Mouse (Mus musculus) stomach, embryonic 16.5 days (tissue): Measurements from ENCODE around the gene Syndig1. TPM values are rescaled to one million over a fixed set of nuclear protein-coding genes. Genes with fewer than 3 reads are reported as not detected.

Source experiments
- ATAC-seq: fragments of 200-750 bp; cut with Nextera tagmentation; 2 replicates; pipeline ENCODE4 v1.8.0; 2017; ENCODE audit warnings: moderate number of reproducible peaks, moderate TSS enrichment; ENCODE audit not compliant: insufficient read depth, low FRiP score
- H3K27ac ChIP-seq: fragments of 300-500 bp; sonication (generic); 2 replicates; pipeline ENCODE4 v1.5.1; 2014; ENCODE audit warnings: low read length
- H3K27me3 ChIP-seq: fragments of 300-500 bp; sonication (generic); 2 replicates; pipeline ENCODE4 v1.6.1; 2014; ENCODE audit warnings: low read length, control low read depth, mixed read lengths; ENCODE audit not compliant: control insufficient read depth, insufficient read depth
- H3K36me3 ChIP-seq: fragments of 300-500 bp; sonication (generic); 2 replicates; pipeline ENCODE4 v1.6.1; 2014; ENCODE audit warnings: low read length; ENCODE audit not compliant: control insufficient read depth, insufficient read depth
- H3K4me1 ChIP-seq: fragments of 300-500 bp; sonication (generic); 2 replicates; pipeline ENCODE4 v1.6.1; 2014; ENCODE audit warnings: low read length, control low read depth, mixed read lengths; ENCODE audit not compliant: control insufficient read depth, insufficient read depth
- H3K4me2 ChIP-seq: fragments of 300-500 bp; sonication (generic); 2 replicates; pipeline ENCODE4 v1.6.1; 2014; ENCODE audit warnings: low read depth, low read length, mixed read lengths
- H3K4me3 ChIP-seq: fragments of 300-500 bp; sonication (generic); replicated peaks from 2 replicates; pipeline ENCODE4 v1.5.1; 2014; ENCODE audit warnings: mild to moderate bottlenecking, low read length
- H3K9ac ChIP-seq: fragments of 300-500 bp; sonication (generic); 2 replicates; pipeline ENCODE4 v1.6.1; 2014; ENCODE audit warnings: low read length
- H3K9me3 ChIP-seq: fragments of 300-500 bp; sonication (generic); replicated peaks from 2 replicates; pipeline ENCODE4 v1.6.1; 2016; ENCODE audit warnings: low read length, control low read depth; ENCODE audit not compliant: control insufficient read depth
- WGBS: fragments of 180-500 bp; shearing (Covaris S2); extraction: QIAGEN DNeasy Blood & Tissue Kit; methylation state at CpG from one replicate; pipeline ENCODE4 v1.1.7; 2014; 5-methylcytosine and 5-hydroxymethylcytosine counted together
- polyA plus RNA-seq: library from polyadenylated mRNA; unstranded; fragments of >200 nt; fragmentation: Nextera tagmentation; extraction: Ambion mirVana; gene quantifications from 2 replicates; pipeline ENCODE4 v1.2.1, GENCODE M21; 2015

The Syndig1 gene
- 10.7 and 12.1 TPM in 2 replicates for polyA plus RNA-seq

DNA sequence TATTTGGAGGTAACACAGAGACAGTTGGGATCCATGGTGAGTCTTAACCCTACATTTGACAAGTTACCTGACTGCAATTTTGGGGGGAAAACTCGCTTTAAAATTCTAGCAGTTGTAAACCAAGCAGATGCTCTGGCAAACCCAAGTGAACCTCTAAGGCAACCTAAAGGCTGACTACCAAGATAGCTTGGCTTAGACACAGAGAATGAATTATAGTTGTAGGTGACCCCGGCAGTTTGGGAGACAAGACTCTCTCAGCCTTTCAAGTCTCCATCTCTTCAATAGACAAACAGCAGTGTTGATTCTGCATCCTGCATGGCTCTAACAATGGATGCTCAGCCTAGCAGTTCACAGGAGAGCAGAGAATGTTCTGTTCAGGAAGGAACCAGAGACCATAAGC lies at the start of gene Syndig1:
Syndig1 (plus strand) TSS at position 301 of the 400 bp plus-strand sequence.
- H3K4me3 ChIP-seq = peak within 1 kb of the TSS; percentile 57
- H3K4me1 ChIP-seq = peaks cover 14% of the 10 kb centered on the region
- peaks cover 37% of the 10 kb centered on the region for H3K27me3 ChIP-seq
- H3K27ac ChIP-seq = no peak within 1 kb of the TSS
- H3K9me3 ChIP-seq = no peaks in the 10 kb centered on the region
- peak within 1 kb of the TSS; percentile 63 for H3K9ac ChIP-seq
- ATAC-seq = no peak
- WGBS = 63% methylated on average over 2 of the region's 2 CpGs
- H3K36me3 ChIP-seq = no peaks in the 10 kb centered on the region
- H3K4me2 ChIP-seq = peak within 1 kb of the TSS; percentile 91

DNA sequence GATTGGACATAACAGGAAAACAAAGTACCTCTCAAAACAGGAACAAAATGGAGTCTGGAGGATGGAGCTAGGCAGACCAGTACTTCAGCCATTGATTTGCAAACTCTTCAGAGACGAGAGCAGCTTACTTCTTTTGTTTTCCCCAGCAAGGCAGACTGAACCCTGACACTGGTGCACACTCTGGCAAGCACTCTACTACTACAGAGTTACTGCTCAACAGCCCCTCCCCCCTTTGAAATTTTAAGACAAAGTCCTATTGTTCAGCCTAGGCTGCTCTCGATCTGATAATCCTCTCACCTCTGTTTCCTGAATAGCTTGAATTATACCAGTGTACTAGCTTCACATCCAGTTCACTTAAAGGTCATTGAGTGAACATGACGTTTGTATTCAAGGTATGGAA lies 30.4 kb upstream of the Syndig1 start:
- Histone ChIP-seq H3K27me3 (no peaks in the 10 kb centered on the region), H3K9ac (no peak overlapping the region), H3K36me3 (no peaks in the 10 kb centered on the region), H3K9me3 (no peaks in the 10 kb centered on the region), H3K27ac (no peak overlapping the region), H3K4me3 (no peak overlapping the region), H3K4me2 (no peak overlapping the region), H3K4me1 (no peaks in the 10 kb centered on the region)
- 28% methylated on average over 3 of the region's 3 CpGs for WGBS
- peak; percentile 50; the same call in 1 of the 2 replicates for ATAC-seq

DNA sequence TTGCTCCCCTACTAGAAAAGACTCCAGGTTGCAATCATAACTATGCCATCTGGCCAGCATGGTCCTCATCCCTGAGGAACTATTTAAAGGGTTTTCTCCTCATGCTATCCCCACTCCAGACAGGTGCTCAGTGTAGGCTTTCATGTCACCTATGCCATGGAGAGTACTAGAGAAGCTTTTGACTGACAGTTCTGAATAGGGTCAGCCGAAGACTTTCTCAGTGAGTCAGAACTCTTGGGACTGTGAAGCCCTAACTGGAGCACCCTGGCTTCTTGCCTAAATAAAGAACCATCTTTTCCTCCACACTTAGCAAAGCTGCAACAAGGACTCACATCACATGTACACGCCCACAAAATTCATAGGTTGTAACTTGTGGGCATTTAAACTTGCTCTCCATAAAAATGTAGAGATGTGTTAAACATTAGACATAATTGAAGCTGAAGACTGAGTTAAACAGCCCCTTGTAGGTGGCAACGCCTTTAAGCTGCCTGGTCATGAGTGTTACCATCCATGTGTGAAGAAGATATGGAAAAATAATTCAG lies 24.3 kb upstream of the Syndig1 start:
- no peaks in the 10 kb centered on the region for H3K27me3 ChIP-seq
- H3K36me3 ChIP-seq = no peaks in the 10 kb centered on the region
- H3K27ac ChIP-seq = no peak overlapping the region
- H3K9me3 ChIP-seq = no peaks in the 10 kb centered on the region
- no peak for ATAC-seq
- no peak overlapping the region for H3K4me2 ChIP-seq
- no peak overlapping the region for H3K4me3 ChIP-seq
- H3K9ac ChIP-seq = no peak overlapping the region
- no peaks in the 10 kb centered on the region for H3K4me1 ChIP-seq
- 76% methylated on average over 3 of the region's 3 CpGs for WGBS

DNA sequence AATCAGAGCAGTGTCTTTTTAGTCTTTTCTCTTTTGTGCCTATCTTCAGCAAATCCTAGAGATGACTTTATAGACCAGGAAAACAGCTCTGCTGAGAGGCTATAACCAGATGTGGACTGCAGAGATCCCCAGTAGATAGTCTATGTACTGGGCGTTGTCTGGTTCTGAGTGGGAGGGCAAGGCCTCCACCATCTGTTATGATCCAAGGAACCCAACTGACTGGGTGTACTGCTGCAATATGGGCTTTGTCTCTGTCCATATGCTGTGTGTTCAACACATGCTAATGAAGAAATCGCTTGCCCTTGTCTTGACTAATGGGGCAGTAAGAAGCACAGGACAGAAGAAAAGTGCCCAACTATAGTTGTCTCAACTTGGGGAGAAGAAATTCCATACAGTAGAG lies 23.8 kb upstream of the Syndig1 start:
- no peak overlapping the region for H3K27ac ChIP-seq
- no peaks in the 10 kb centered on the region for H3K4me1 ChIP-seq
- no peak for ATAC-seq
- no peaks in the 10 kb centered on the region for H3K9me3 ChIP-seq
- H3K4me2 ChIP-seq = no peak overlapping the region
- WGBS = 83% methylated on average over 2 of the region's 2 CpGs
- no peaks in the 10 kb centered on the region for H3K27me3 ChIP-seq
- H3K36me3 ChIP-seq = no peaks in the 10 kb centered on the region
- H3K9ac ChIP-seq = no peak overlapping the region
- H3K4me3 ChIP-seq = no peak overlapping the region

DNA sequence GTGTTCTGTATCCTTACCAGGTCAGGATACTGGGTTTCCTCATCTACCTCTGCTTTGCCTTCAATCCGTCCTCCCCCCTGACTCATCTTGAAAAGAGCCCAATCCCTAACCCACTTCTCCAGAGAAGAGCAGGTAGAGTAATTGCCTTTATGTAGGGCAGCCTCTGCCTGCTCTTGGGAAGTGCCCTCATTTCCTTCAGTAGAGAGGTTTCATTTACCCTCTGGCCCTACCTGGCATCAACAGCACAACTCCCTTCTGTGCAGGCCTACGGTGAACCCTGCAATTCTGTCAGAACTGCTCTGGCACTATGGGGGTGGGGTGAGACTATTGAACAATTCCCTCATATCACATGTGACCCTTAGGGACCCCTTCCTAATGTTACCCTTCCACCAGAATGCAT lies 16.1 kb upstream of the Syndig1 start:
- no peaks in the 10 kb centered on the region for H3K9me3 ChIP-seq
- H3K4me3 ChIP-seq = no peak overlapping the region
- 80% methylated on average over 2 of the region's 2 CpGs for WGBS
- H3K4me2 ChIP-seq = no peak overlapping the region
- no peaks in the 10 kb centered on the region for H3K4me1 ChIP-seq
- H3K36me3 ChIP-seq = no peaks in the 10 kb centered on the region
- H3K9ac ChIP-seq = no peak overlapping the region
- H3K27ac ChIP-seq = no peak overlapping the region
- no peaks in the 10 kb centered on the region for H3K27me3 ChIP-seq
- ATAC-seq = no peak

DNA sequence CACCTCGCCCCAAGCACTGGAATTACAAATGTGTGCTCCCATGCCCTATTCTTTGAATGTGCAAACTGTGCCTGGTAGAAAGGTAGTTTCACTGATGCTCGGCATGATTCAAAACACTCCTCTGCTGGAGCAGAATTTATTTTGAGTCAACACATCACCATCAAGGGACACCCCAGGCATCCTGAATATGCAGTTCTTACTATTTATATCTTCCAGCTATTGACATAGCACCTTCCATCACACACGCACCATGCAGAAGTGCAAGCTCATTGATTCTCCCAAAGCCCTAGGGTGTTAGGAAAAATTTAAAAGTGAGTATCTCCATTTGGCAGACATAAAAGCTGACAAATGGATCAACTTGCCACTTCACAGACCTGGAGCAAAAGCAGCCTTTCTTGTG lies 10.6 kb upstream of the Syndig1 start:
- H3K27ac ChIP-seq = no peak overlapping the region
- no peak overlapping the region for H3K4me2 ChIP-seq
- H3K4me1 ChIP-seq = no peaks in the 10 kb centered on the region
- H3K4me3 ChIP-seq = no peak overlapping the region
- H3K9me3 ChIP-seq = no peaks in the 10 kb centered on the region
- no peaks in the 10 kb centered on the region for H3K36me3 ChIP-seq
- 63% methylated on average over 3 of the region's 3 CpGs for WGBS
- H3K27me3 ChIP-seq = no peaks in the 10 kb centered on the region
- no peak for ATAC-seq
- H3K9ac ChIP-seq = no peak overlapping the region

DNA sequence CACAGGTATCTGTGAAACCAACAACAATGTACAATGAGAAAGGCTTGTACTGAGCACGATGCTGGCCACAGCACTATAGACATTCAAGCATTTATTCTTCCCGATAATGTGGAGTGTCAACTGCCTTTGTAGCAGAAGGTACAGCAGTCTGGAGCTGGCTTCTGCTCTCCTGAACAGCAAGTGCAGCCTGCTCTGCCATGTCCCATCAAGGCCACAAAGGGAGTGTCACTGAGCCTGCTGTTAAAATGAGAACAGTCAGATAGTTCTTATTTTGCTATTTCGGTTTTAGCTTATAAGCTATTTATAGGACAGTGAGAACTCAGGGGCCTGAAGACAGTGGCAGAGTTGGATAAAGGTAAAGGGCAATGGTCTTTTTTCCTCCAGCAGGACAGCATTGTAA lies 9.3 kb upstream of the Syndig1 start:
- H3K4me1 ChIP-seq = no peaks in the 10 kb centered on the region
- H3K4me3 ChIP-seq = no peak overlapping the region
- no peaks in the 10 kb centered on the region for H3K9me3 ChIP-seq
- H3K27me3 ChIP-seq = no peaks in the 10 kb centered on the region
- ATAC-seq = no peak
- no peaks in the 10 kb centered on the region for H3K36me3 ChIP-seq
- H3K4me2 ChIP-seq = no peak overlapping the region
- H3K9ac ChIP-seq = no peak overlapping the region
- H3K27ac ChIP-seq = no peak overlapping the region
- WGBS = 83% methylated on average over 3 of the region's 3 CpGs

DNA sequence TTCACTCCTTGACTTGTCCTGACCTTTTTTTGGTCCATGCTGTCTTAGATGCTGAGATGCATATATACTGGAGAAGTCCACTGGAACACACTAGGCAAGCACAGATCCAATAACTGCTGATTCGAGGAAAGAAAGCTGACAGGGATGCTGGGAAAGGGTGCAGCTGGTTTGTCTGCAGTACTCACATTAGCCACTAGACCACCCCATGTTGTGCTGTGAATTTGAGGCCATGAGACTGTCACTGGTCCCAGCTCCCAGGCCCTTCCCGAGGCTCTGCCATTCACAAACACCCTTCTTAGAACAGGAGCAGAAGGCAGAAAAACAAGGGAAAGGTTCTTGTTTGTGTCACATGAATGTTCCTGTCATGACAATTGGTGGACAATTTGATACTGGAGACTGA lies 8.8 kb upstream of the Syndig1 start:
- Histone ChIP-seq H3K4me2 (no peak overlapping the region), H3K27ac (no peak overlapping the region), H3K9ac (no peak overlapping the region), H3K36me3 (no peaks in the 10 kb centered on the region), H3K9me3 (no peaks in the 10 kb centered on the region), H3K27me3 (no peaks in the 10 kb centered on the region), H3K4me3 (no peak overlapping the region), H3K4me1 (no peaks in the 10 kb centered on the region)
- no peak for ATAC-seq
- WGBS = 41% methylated on average over 2 of the region's 2 CpGs

DNA sequence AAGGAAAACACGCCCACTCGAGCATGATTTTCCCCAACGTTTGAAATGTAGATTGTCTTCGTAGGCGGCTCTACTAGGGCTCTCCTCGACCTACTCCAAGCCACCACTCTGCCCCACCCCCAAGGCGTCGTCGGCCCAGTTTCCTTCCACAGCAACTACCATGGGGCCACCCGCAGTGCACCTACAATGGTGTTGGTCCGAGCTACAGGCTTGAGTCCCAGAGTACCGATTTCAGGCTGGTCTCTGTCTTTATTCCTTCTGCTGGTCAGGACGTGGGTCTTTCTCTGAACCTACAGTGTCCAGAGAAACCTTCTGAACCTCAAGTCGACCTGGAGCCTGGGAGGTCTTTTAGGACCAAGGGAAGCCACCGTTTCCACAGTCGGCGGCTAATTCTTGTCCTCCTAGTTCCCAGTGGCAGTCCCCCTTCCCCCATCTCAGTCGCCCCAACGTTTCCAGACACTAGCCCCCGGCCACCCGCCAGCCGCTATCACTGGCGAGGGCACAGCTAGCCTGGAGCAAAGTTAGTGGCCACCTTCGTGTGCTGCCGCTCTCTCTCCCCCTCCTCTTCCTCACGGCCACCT lies 1.0 kb downstream of the Syndig1 start:
- Histone ChIP-seq H3K4me1 (peaks cover 14% of the 10 kb centered on the region), H3K36me3 (no peaks in the 10 kb centered on the region), H3K9me3 (no peaks in the 10 kb centered on the region), H3K27me3 (peaks cover 37% of the 10 kb centered on the region), H3K4me2 (peak overlapping the region; percentile 91), H3K27ac (no peak overlapping the region), H3K4me3 (peak overlapping the region; percentile 57), H3K9ac (peak overlapping the region; percentile 63)
- peak; percentile 42; the same call in 1 of the 2 replicates for ATAC-seq
- WGBS = 4% methylated on average over 26 of the region's 26 CpGs
